Mouse (Mus musculus): ENCODE measurements around the gene Retreg3.
"Not testable (repeated sequence)": the region's sequence is repeated elsewhere in the genome, so short reads cannot be mapped to it uniquely, and the experiment has no call there.

Retreg3 gene

DNA sequence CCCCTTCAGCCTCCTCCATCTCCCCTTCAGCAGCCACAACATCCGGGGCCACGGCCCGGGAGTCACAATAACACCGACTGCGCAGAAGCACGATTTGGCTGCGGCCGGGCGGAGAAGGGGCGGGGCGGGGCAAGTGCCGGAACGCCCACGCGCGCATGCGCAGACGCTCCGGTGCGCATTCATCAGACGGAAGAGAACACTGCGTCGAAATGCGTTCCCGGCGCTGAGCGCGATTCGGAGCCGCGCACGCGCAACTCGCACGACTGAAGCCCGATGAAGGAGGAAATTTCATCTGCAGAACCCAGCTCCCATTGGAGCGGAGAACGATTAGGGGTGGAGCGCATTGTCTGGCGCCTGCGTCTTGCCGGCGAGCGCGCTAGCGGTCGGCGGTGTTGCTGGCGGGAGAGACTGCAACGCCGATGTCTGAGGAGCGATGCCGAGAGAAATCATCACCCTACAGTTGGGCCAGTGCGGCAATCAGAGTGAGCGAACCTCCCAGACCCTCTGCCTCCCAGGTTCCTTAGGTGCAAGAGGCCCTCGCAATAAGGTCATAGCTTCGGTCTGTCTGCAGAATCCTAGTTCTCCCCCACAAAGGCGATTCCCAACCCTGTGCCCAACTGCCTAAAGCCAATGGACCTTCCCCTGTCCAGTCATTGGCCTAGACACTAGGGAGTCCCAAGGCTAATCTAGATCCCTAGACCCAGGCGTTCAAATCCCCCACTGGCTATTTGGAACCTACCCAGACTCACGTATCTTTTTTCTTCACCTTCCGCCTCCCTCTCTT is at the start of gene Retreg3, which contains the start of gene Tubg1:
TSS of gene Retreg3 (minus strand) at position 133 of the 784 bp plus-strand sequence.
TSS of gene Tubg1 (plus strand) at position 178 of the 784 bp plus-strand sequence.
- DNase-seq (ENCODE audit: low spot score) = peak; percentile 99

DNA sequence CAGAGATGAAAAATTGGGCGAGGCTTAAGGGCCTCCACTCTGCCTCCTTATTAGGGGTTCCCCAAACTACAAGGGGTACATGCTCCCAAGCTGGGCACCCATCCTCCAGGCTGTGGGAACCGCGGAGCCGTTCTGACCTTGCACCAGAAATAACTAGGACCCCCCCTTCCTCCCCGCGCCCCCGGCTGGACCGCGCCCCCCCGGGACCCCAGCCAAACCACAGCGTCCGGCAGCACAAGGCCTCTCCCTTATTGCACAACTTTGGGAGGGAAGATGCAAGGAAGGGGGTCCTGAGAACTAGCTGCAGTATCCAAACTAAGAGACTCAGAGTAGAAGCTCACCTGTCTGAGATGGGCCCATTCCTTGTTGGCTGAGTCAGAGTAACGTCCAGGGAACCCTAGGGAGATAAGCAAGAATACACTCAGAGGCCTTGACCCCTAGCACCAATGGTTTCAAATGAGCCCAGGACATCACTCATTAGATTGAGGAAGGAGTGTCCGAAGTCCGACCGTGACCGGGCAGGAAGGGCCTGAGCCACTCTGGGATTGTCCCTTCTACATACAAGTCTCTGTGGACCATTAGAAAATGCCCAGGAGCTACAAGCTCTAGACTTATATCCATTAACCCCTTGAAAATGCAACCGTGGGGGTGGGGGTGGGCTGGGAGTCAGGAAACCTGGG is 48.7 kb upstream of the Retreg3 start:
- no peak for DNase-seq (ENCODE audit: low spot score)

DNA sequence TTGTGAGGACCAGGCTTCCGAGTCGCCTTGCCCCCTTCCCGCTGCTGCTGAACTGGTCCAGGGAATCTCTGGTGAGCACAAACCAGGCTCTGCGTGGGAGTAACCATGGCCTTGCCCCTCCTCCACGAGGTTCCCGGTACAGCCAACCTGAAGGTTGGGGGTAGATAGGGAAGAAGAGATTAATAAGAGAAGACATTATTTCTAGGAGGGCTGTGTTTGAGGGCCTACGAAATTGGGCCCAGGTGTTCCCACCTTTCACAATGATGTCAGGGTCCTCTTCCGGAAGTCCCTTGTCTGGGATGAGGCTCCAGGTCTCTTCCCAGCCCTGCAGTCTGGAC is 48.2 kb upstream of the Retreg3 start:
- no peak for DNase-seq (ENCODE audit: low spot score)

DNA sequence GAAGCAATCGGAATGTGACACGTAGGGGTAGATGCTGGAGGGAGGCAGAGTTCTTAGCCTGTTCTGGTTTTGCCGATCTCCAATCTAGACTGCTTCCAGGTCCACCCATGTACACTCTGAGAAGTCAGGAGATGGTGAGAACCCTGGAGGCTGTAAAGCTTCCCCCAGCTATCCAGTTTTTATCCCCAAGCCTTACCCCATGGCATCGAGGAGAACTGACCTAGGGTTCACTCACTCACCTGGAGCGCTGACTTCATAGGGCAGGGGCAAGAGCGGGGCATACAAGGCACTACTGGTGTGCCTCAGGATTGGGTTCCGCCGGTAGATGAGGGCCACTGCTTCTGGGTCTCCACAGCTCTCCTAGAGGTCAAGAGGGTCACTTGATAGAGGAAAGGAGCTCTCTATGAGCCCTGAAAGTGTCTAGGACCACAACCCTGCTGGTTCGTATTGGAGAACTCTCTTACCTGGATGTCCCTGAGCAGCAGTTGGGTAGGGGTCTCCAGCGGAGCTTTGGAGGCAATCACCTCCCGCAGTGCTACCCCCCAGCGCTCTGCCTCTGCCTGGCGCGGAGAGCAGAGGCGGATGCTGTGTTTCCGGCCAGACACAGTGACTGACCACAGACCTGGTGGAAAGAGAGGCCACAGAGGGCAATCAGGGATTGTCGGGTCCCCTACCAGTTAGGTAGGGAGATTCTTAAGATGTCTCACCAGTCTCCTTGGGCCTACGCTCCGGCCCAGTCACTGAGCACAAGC is 47.7 kb upstream of the Retreg3 start:
- no peak for DNase-seq (ENCODE audit: low spot score)

DNA sequence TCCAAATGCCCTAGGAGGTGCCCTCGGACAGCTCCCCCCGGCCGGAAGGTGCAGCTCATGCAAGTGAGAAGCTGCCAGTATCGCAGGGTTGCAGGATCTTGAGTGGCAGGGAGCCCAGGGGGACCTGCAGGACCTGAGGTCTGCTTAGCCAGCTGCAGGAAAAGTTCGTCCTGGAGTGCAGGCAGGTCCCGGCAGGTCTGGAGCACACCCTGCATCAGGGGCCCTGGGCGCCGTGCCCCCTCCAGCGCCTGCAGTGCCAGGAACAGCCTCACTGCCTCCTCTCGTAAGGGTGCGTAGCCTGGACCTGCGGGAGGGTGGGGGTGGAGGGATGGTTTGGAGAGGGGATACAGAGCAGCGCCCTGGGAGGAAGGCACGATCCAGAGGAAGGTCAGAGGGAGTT is 46.7 kb upstream of the Retreg3 start:
- no peak for DNase-seq (ENCODE audit: low spot score)

DNA sequence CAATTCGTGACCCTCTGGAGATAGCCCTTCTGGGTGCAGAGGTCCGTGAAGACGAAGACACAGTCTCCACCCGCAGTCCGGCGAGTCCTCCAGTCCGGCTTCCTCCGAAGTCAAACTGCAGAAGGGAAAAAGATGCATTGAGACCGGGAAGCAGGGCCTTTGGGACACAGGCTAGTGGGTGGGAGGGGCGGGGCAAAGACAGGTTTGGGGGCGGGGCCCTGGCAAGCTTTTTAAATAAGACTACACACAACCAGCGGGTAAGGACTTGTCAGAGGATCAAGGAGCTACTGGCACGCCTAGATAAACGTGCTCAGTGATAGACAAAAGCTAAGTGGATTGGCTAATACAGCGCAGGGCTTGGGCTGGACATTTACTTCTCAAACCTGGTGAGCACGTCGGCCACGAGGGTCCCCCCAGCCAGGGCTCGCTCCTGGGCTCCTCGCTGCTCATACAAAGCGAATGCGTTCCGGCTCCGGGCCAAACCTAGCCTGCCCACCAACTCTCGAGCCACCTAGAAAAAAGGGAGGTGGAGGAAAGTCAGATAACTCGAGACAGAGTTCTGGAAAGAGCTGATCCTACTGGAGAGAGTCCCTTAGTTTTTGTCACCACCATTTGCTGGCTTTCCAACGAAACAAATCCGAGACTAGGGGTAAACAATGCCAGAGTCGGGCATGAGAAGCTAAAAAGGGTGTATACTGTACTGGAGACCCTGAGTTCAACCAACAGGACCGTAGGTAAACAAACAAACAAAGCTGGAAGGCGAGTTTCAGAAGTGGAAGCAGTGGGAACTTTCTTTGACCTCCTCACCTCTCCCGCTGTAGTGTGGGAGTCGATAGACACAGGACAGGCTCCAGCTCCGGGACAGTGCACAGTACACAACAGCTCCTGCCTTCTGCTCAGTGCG is 45.2 kb upstream of the Retreg3 start:
- DNase-seq (ENCODE audit: low spot score) = no peak

DNA sequence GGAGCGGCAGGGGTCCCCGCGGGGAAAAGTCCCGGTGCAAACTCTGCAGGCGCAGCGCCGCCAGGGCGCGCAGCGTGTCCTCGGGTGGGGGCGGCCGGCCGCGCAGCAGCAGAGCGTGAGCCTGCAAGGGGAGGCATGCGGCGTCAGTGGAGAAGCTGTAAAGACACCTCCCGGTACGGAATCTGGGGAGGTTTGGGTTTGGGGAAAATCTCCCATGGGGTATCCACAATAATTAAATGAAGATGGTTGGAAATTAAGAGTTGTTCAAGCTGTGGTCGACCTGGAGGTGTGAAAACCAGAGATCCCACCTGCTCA is 44.6 kb upstream of the Retreg3 start:
- no peak for DNase-seq (ENCODE audit: low spot score)

DNA sequence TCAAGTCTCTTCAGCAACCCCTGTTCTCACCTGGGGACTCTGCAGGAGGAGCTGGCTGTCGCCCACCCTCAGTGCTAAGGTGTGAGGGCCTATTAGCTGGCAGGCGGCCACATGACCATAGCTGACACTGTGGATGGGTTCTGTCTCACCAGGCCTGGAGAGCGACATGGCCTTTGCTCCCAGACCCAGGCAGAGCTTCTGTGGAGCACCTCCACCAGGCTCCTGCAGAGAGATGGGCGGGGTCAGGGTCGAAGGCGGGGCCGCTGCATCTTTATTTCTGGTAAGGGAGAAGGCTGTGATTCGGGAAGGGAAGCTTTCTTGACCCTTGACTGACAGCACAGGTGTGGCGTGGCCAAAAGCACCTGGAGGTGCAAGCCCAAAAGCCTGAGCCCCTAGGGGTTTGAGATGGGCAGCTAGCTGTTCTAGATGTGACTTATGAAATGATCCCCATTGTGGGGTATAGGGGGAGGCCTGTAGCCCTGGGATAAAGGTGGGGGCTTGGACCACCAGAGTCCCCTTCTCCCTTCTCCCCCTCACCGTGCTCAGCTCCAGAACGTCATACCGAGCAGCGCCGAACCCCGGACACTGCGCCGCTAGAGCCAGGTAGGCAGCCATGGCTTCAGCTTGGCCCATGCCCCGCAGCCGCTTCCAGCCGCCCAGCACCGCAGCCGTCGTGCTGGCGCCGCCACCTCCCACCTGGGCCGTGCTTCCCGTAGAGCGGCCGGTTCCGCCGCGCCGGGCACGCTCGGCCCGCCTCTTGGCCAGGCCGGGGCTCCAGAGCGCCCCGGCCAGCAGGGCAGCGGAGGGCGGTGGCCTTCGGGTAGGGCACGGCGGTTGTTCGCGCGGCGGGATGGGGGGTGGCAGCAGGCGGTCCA is 44.0 kb upstream of the Retreg3 start:
- DNase-seq (ENCODE audit: low spot score) = no peak

DNA sequence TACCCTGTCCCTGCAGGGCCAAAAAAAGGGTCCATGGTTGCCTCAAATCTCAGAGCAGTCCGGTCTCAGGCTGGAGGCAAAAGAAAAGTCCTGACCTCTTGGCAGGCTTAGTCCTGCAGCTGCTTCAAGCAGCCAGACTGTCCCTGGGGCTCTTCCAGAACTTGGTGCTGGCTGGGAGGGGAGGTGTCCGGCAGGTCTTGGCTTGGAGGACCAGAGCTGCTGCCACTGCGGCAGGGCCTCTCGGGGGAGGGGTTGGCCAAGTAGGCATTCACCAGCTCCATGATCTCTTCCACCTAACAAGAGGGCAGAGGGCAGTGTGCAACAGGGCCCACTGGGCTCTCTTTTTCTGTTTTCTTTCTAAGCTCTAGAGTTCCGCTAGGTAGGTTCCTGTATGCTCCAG is 43.1 kb upstream of the Retreg3 start:
- no peak for DNase-seq (ENCODE audit: low spot score)

DNA sequence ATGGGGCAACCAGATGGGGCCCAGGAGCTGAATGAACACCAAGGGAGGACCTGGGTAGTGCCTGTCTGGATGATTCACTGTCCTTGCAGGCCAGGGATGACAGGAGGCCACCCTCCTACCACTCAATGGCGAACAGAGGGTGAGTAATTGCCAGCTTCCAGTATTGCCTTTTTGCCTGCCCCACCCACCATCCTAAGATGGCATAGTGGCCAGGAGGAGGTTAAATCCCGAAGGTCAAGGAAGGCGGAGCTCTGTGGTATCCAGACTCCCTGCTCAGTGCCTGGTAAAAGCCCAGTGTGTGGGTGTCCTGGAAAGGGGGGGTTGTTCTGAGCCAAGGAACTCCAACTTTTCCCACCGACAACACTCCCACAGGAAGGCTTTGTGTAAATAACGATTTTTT is 42.6 kb upstream of the Retreg3 start:
- no peak for DNase-seq (ENCODE audit: low spot score)

DNA sequence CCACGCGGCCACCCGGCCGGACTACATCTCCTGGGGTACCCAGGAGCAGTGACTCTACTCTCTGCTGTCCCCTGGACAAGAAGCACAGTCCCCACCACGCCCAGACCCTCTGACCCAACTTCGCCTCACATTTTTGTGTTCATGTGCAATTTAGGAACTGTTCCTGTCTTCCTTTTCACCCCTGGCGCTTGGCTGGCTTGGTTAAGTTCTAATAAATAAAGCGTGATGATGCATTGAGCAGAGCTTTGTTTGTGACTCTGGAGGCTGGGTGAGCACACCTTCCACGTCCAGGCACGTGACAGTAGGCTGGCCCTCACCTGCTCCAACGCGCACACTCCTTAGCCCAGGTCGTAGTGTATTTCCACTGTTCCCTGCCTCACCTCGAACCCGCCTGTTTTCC is 41.9 kb upstream of the Retreg3 start:
- DNase-seq (ENCODE audit: low spot score) = no peak

DNA sequence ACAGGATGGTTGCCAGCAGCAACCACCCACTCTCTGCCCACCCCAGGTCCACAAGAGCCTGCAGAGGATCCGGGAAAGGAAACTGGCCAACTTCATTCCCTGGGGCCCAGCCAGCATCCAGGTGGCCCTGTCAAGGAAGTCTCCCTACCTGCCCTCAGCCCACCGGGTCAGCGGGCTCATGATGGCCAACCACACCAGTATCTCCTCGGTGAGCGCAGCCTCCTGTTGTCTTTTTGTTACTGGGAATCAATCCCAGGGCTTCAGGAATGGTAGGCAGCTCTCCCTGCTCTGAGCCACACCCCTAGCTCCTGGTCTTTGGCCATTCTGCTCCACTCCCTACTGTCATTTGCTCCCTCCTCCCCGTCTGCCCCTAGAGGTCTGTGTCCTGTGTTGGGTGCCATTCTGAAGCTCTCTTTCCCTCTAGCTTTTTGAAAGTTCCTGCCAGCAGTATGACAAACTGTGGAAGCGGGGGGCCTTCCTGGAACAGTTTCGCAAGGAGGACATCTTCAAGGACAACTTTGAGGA is 41.4 kb upstream of the Retreg3 start:
- DNase-seq (ENCODE audit: low spot score) = not testable (repeated sequence)

DNA sequence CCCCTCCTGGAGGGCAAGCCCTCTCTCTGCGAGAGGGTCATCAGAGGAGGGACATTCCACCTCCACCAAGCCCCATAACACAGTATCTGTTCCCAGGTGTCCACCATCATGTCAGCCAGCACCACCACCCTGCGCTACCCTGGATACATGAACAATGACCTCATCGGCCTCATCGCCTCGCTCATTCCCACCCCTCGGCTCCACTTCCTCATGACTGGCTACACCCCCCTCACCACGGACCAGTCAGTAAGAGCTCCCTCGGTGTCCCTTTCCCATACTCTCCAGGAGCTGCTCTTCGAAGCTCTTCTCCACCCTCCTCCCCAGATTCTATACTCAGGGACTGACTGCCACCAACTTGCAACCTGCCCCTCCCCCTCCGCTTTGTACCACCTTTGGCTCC is 40.5 kb upstream of the Retreg3 start:
- not testable (repeated sequence) for DNase-seq (ENCODE audit: low spot score)

DNA sequence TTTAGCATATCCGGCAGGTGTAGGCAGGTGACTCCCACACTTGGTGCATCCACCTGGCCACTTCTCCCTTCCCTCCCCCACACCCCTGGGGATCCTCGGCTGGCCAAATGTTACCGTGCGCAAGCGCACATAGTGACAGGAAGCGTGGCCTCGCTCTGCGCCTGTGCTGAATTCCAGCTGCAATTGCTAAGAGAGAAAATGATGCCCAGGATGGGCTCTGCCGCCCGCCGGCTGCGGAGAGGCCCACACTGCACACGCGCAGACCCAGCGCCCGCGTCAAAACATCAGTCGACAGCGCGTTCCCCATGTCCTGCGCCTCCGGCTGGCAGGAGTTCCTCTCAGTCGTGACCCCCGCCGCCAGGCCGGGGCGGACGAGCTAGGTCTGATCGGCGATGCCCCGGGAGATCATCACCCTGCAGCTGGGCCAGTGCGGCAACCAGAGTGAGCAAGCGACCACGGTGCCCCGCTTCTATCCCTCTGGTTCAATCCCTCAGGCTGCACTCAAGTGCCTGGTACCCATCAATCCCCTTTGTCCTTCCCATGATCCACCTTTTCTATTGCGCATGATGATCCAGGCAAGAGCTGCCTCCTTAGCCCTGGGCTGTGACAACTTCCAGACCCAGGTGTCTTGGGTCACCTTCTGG is 36.2 kb upstream of the Retreg3 start, which contains the start of gene Tubg2:
TSS of gene Tubg2 (plus strand) at position 180 of the 644 bp plus-strand sequence.
- DNase-seq (ENCODE audit: low spot score) = peak; percentile 82

DNA sequence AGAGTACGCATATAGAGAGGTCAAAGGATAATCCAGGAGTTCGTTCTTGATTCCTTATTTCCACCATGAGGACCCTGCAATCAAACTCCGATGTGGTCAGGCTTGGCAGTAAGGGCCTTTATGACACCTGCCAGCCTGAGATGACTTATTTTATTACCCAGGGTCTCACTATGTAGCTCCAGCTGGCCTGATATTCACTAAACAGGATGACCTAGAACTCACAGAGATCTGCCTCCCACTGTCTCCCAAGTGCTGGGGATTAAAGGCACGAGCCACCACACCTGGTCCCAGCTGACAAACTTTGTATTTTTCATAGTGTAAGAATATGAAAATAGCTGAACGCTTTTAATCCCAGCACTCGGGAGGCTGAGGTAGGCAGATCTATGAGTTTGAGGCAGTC is 35.5 kb upstream of the Retreg3 start:
- no peak for DNase-seq (ENCODE audit: low spot score)

DNA sequence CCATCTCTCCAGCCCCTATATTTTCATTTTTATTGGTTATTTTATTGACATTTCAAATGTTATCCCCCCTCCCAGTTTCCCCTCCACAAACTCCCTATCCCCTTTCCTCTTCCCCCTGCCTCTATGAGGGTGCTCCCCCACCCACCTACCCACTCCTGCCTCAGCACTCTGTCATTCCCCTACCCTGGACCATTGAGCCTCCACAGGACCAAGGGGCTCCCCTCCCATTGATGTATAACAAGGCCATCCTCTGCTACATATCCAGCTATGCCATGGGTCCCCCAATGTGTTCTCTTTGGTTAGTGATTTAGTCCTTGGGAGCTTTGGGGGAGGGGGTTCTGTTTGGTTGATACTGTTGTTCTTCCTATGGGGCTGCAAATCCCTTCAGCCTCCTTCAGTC is 35.0 kb upstream of the Retreg3 start:
- no peak for DNase-seq (ENCODE audit: low spot score)

DNA sequence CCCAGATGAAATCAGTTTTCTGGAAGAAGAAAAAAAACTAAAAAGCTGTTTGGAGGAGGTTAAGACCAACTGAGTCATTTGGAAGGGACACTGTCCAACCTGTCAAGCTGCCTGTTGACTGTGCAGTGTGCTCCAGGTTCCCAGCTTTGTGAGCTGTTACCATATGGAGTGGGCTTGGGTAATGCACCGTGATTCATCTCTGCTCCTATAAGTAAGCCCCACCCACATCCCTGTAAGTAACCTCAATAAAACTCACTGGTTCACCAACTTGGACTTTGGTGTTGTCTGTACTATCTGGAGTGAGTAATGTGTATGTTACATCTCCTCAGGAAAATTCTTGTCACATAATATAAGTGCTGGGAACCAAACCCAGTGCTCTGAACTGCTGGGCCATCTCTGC is 33.1 kb upstream of the Retreg3 start:
- DNase-seq (ENCODE audit: low spot score) = no peak

DNA sequence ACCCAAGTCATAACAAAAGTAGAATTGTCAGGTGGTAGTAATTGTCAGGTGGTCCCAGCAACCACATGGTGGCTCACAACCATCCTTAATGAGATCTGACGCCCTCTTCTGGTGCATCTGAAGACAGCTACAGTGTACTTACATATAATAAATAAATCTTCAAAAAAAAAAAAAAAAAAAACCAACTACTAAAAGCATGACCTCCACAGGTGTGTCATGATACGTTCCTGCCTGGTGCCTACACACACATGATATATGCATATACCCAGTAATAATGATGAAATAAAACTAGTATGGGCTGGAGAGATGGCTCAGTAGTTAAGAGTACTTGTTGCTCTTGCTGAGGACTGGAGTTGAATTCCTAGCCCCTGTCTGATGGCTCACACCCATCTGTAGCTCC is 31.4 kb upstream of the Retreg3 start:
- DNase-seq (ENCODE audit: low spot score) = no peak

DNA sequence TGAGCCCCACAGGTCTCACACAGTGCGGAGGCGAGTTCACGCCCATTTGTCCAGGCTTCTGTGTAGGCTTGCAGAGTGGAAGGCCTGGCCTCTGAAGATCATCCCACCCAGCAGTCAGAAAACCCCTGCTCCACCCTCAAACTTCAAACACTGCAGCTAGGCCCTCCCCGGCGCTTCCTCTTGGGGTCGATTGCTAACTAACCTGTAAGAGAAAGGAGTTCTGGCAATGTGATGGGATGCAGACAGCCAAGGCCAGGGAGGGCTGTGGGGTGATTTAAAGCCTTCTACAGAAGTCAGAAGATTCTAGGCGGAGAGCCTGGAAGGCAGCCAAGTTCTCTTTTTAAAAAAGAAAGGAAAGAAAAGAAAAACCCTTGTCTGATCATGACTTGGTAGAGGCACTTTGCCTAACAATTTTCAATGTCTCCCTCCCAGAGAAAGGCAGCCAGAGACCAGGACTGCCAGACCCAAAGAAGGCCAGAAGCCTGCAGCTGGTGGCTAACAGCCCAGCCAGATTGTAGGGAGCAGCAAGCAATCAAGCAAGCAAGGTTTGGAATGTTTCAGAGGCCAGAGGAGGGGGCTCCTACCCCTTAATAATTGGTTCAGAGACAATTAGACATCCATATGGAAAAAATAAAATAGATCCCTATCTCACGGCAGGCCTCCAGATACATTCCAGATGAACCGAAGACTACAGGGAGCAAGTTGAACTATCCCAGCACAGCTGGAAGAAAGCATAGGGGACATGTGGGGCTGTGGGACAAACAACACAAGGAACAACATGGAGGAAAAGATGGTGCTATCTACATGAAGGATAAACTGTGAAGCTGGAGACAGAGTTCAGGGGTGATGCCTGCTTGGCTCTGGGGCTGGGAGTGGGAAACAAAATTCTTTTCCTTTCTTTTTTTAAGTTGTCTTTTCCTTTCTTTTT is 29.7 kb upstream of the Retreg3 start:
- no peak for DNase-seq (ENCODE audit: low spot score)
